Mouse (Mus musculus): ENCODE data around the gene Il1b.

The Il1b gene

DNA sequence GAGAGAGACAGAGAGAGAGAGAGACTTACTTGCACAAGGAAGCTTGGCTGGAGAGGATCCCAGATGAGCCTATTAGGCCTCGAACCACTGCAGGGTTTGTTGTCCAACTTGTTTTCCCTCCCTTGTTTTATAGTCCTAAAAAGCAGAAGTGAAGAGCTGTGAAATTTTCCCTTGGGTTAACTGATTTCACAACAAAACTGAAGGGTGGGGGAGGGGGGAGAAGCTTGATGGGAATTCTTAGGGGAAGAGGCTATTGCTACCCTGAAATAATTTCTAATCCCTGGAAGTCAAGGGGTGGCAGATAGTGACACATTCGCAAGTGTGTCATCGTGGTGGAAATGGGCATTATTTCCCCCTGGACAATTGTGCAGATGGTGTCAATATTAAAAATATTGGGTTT lies at the start of gene Il1b:
Gene Il1b (minus strand): TSS at position 101 of the 400 bp plus-strand sequence.
- no peak for DNase-seq (ENCODE audit: low read depth, low spot score)

GRCm38 (mm10) chr2:129419361-129419880 lies 48.5 kb upstream of the Il1b start:
- no peak for DNase-seq (ENCODE audit: low read depth, low spot score)

DNA sequence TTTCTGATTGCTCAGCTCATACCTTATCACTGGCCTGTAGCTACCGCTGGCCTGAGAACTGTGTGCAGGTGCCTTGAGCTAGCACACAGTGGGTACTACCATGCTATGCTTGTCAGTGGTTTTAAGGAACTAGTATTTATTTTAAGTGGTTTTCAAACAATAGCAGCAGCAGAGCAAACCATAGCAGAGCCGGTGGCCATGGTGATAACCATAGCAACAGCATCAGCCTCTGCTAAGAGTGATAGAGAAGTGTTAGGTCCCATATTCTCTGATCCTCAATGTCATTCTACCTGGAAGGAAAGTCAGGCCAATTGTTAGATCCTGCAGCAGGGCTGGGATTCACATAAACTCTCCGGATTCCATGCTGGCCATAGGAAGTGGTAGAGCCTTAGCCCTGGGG lies 43.7 kb upstream of the Il1b start:
- DNase-seq (ENCODE audit: low read depth, low spot score), result no peak

- DNase-seq (ENCODE audit: low read depth, low spot score), result no peak
Observed at GRCm38 (mm10) chr2:129413488-129413887, 42.5 kb upstream of the Il1b start.

- DNase-seq (ENCODE audit: low read depth, low spot score), result no peak
Observed at GRCm38 (mm10) chr2:129411651-129412050, 40.7 kb upstream of the Il1b start.

DNA sequence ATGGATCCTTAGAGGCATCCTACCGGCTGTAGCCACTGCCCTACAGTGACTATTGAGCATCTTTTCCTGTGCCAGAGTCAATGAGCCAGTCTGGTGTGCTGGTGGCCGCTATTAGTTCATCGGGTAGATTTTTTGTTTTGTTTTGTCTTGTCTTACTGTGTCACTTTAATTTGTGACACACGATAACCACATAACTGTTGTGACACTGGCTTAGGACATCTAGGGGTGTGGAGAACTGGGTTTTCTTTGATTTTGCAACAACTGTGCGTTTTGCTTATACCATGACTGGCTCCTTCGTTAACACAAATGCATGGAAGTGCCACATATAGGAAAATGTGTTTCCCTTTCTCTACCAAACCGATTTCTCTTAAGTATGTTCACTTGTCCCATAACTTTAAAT lies 39.4 kb upstream of the Il1b start:
- DNase-seq (ENCODE audit: low read depth, low spot score), result no peak

DNA sequence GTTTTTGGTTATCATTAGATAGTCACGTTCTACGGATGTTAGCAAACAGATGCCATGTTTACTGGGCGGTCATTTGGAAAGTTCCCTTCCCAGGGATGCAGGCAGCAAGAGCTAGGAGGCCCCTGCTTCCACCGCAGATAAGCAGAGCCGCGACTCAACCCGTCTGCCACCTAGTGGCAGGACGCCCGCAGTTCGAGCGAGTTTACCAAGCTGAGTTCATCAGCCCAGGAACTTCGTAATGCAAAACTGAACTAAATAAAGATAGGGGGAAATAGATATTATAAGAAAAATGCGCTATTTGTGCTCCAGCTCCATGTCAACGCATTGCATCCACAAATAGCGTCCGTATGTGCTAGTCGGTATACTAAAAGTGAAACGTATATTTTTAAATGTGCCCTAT lies 37.5 kb upstream of the Il1b start:
- peak; percentile 63 for DNase-seq (ENCODE audit: low read depth, low spot score)

DNA sequence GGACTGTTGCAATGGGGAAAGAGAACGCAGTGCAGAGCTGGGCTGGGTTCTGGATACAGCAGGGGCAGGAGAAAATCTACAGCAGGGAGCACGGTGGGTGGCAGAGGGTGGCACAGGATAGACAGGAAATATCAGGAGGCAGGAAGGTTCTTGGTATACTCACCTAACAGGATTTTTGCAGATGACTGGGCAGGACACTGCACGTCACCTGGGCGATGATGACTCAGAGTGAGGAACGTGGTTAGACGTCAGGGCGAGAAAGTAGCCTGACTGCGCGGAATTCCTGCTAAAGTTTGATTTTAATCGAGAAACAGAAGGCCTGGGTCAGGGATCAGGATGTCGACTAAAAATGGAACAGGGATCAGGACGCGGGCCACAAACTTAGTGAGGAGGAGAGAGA lies 36.7 kb upstream of the Il1b start:
- no peak for DNase-seq (ENCODE audit: low read depth, low spot score)

GRCm38 (mm10) chr2:129406508-129406907 lies 35.6 kb upstream of the Il1b start:
- DNase-seq (ENCODE audit: low read depth, low spot score), result peak; percentile 12

- no peak for DNase-seq (ENCODE audit: low read depth, low spot score)
Observed at GRCm38 (mm10) chr2:129403786-129404185, 32.8 kb upstream of the Il1b start.

DNA sequence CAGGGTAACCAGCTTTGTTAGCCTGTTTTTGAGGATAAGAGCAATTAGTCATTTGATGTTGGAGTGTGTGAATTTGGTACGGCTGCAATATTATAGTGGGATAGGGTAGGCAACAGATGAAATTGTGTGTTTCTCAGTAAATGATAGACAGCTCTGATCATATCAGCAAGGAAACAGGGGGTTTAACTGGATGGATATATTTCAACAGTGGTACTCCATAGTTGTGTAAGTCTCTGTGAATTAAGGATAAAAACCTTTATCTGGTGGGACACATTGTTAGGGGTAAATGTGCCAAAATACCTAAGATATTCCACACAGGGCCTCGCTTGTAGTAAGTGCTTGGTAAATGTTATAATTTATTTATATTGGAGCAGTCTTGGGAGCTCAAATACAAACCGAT lies 31.4 kb upstream of the Il1b start:
- DNase-seq (ENCODE audit: low read depth, low spot score), result no peak

DNA sequence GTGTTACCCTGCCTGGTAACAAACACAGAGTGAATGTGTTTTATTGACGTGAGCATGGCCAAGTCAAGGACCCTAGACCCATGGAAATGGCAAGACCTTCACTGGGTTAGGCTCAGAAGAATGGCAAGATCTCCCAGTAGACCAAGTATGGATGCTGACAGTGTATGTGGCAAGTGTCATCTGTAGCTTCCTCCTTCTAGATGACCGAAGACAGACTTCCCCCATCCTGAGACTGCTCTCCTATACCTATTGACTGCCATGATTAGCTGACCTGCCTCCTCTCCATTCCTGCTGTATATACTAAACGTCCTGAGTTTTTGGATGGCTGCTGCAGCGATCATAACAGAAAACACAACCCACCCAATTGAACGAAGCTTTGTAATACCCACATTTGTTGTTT lies 30.9 kb upstream of the Il1b start:
- DNase-seq (ENCODE audit: low read depth, low spot score), result no peak

- no peak for DNase-seq (ENCODE audit: low read depth, low spot score)
Observed at GRCm38 (mm10) chr2:129398176-129398575, 27.2 kb upstream of the Il1b start.

DNA sequence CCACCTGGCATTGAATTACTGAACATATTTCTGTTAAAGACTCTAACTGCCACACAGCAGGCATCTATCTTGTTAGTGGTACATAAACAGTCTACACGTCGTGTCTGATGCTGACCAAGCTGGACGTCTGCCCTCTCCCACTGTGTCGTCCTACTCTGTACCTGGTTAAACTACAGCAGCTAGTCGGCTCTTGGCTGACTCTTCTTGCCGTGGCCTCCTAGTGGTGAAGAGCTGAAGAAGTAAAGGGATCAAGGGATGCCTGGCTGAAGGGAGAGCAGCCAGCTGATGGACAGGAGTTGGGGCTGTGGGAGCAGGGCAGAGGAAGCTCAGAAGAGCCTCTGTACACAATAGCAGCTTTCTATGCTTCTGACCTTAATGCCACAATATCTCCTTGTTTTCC lies 22.6 kb upstream of the Il1b start:
- peak; percentile 43 for DNase-seq (ENCODE audit: low read depth, low spot score)

- no peak for DNase-seq (ENCODE audit: low read depth, low spot score)
Observed at GRCm38 (mm10) chr2:129390161-129390560, 19.2 kb upstream of the Il1b start.

GRCm38 (mm10) chr2:129389323-129389722 lies 18.4 kb upstream of the Il1b start:
- DNase-seq (ENCODE audit: low read depth, low spot score), result no peak

DNA sequence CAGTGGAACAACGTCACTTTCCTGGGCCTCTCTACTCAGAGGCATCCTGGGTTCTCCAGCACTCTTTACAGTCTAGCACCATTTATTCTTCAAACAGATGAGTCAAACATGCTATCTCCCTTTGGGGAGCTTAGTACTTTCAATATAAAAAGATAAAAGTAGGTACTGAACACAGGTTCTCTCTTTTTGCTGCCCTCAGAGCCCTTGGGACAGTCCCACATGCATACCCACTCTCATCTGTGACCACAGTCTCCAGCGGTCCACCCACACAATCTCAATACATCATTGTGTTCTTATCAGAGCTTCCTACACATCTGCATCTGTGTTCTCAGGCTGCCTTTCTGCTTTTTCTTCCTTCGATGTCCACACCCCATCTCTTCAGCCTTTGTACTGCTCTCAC lies 14.4 kb upstream of the Il1b start:
- peak; percentile 68 for DNase-seq (ENCODE audit: low read depth, low spot score)

GRCm38 (mm10) chr2:129384272-129384660 lies 13.3 kb upstream of the Il1b start:
- no peak for DNase-seq (ENCODE audit: low read depth, low spot score)

DNA sequence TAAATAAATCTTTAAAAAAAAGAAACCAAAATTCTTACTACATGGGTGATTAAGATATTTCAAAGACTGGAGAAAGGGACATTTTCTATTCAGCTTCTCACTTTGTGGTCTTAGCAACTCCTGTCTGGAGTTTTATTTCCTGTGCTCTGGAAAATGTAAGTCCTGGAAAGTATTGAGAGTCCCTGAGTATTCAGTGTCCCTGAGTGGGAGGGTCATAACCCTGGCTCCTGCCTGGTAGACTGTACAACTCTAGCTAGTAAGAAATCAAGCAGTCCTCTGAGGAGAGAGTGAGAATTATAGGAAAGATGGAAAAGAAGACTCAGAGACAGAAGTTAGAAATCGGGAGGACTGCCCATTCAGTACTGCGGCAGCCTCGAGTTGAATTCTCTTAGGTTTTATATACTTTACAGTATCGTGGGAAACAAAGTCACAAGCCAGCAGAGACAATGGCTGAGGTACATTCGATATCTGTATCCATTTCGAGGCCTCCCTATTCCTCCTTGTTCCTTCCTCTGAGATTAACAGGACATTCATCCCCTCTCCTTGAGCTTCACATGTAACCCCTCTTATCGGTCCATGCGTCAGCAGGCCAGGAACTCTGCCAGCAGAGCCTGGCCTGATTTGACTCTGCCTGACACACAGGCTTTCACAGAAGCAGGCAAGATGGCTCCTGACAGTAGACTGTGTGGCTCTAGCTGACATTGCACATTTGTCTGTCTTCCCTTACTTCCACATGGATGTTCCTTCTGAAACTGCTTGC lies 12.8 kb upstream of the Il1b start:
- no peak for DNase-seq (ENCODE audit: low read depth, low spot score)

GRCm38 (mm10) chr2:129380746-129381474 lies 10.0 kb upstream of the Il1b start:
- DNase-seq (ENCODE audit: low read depth, low spot score), result no peak

DNA sequence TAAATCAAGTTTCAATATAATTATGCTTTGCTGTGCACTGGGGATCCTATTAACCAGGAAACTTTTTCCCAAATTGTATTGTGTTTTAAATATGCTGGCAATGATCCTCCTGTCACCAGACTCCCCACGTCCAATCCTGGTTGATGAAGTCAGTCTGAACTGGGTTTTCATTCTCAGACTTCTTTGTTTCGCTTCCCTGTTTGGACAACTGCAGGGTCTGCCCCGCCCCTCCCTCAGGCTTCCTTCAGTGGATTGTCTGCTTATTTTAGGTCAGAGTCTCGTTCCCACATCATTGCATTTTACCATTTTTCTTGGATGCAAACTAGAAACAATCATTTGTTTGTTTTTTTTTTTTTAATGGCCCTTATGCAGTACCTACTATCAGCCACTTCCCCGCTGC lies 9.3 kb upstream of the Il1b start:
- DNase-seq (ENCODE audit: low read depth, low spot score), result no peak

DNA sequence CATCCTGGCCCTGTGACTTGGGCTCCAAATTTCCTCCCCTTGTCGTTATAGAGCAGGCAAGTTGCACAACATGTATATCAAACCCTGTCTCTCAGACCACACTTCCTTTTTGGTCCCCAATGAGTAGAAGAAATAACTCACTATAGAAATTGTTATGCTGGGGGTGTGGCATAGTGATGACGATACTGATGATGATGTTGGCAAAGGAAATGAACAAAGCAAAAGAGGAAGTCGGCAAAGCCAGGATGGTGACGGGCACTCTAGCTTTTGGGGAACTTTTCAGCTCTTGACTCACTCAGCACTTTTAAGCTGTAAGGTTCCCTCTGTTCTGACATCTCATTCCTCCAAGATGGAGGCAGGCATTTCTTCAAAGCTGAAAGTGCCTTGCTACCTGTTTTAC lies 2.4 kb upstream of the Il1b start:
- peak; percentile 11 for DNase-seq (ENCODE audit: low read depth, low spot score)

DNA sequence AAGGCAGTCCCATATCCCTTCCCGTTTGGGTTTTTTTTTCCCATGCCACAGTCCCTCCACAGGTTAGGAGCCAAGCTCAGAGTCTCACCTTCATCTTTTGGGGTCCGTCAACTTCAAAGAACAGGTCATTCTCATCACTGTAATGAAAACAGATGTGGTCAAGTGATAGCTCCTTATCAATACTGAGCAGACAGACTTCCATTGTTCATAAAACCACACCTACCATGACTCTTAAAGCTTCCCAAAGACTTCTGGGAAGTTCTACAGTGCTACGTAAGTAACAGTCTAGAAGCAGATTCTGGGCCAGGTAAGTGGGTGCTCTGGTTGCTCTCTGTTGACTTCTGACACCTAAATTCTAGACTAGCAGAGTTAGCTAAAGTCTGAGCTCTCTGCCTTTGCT lies 1.3 kb downstream of the Il1b start:
- DNase-seq (ENCODE audit: low read depth, low spot score), result no peak
